Mouse (Mus musculus) spleen, adult 2 months (tissue): Measurements from ENCODE around the gene Arl13a. TPM values are rescaled to one million over a fixed set of nuclear protein-coding genes. Genes with fewer than 3 reads are reported as not detected.

Experiments used
- DNase-seq, 2 experiments: peaks; one replicate each; pipeline versions ENCODE4 v3.0.0 to v3.0.0-alpha.2; 2012 to 2021; ENCODE audit warnings: low spot score in 2 of 2, low read depth in 1 of 2
- H3K27ac ChIP-seq: fragments of 200-500 bp; 2 replicates; pipeline ENCODE4 v1.5.1; 2012; ENCODE audit warnings: low read length, inconsistent platforms; ENCODE audit not compliant: insufficient read depth
- H3K27me3 ChIP-seq: fragments of 200-500 bp; 2 replicates; pipeline ENCODE4 v1.6.1; 2012; ENCODE audit warnings: mild to moderate bottlenecking, moderate library complexity, low read length, inconsistent platforms; ENCODE audit not compliant: control insufficient read depth, insufficient read depth
- H3K36me3 ChIP-seq: fragments of 200-500 bp; 2 replicates; pipeline ENCODE4 v1.6.1; 2012; ENCODE audit warnings: mild to moderate bottlenecking, low read length, inconsistent platforms; ENCODE audit not compliant: control insufficient read depth, insufficient read depth
- H3K4me1 ChIP-seq: fragments of 200-500 bp; 2 replicates; pipeline ENCODE4 v1.6.1; 2011; ENCODE audit warnings: inconsistent platforms; ENCODE audit not compliant: control insufficient read depth, insufficient read depth, insufficient read length
- H3K4me3 ChIP-seq: fragments of 200-500 bp; 2 replicates; pipeline ENCODE4 v1.5.1; 2011; ENCODE audit warnings: mild to moderate bottlenecking, inconsistent platforms; ENCODE audit not compliant: insufficient read depth, insufficient read length; ENCODE audit errors: extremely low read depth
- CTCF ChIP-seq: fragments of 200-500 bp; IDR thresholded peaks from 2 replicates; pipeline ENCODE4 v1.5.1; 2011; ENCODE audit warnings: mild to moderate bottlenecking, inconsistent platforms; ENCODE audit not compliant: insufficient read depth, insufficient read length, insufficient replicate concordance; ENCODE audit errors: extremely low read depth
- POLR2A ChIP-seq: fragments of 200-500 bp; IDR thresholded peaks from 2 replicates; pipeline ENCODE4 v1.6.1; 2011; ENCODE audit warnings: low read depth, low read length, inconsistent platforms
- WGBS: fragments of 180-500 bp; shearing (Covaris S2); methylation state at CpG from one replicate; pipeline ENCODE4 v1.1.7; 2018; 5-methylcytosine and 5-hydroxymethylcytosine counted together
- polyA plus RNA-seq: library from polyadenylated mRNA; depleted of rRNA; stranded (reverse); fragments of >200 nt; gene quantifications from 2 replicates; pipeline ENCODE4 v1.2.3, GENCODE M21; 2012

Gene Arl13a
- polyA plus RNA-seq, 1 experiment, result not detected

GRCm38 (mm10) chrX:134162826-134163225, 24.5 kb upstream of the Arl13a start:
- H3K4me3 ChIP-seq, result peak overlapping the region; percentile 80
- 37% methylated on average over 11 of the region's 11 CpGs for WGBS

GRCm38 (mm10) chrX:134163484-134163883, 23.8 kb upstream of the Arl13a start:
- WGBS, result 23% methylated on average over 4 of the region's 4 CpGs
- H3K4me3 ChIP-seq, result peak overlapping the region; percentile 80

More at GRCm38 (mm10) chrX:134162826-134163225, 24.5 kb upstream of the Arl13a start:
- Histone ChIP-seq H3K36me3 (no peaks in the 10 kb centered on the region), H3K4me1 (peaks cover 2% of the 10 kb centered on the region; the same call in 1 of the 2 replicates), H3K27ac (peak overlapping the region; percentile 92), H3K27me3 (no peaks in the 10 kb centered on the region)
- DNase-seq, result peak in 1 of 2 experiments; percentile 49
- TF ChIP-seq CTCF, result no peak
- 0 out of 2 replicates have a peak, but pooled peaks have one; percentile 18 for TF ChIP-seq POLR2A

GRCm38 (mm10) chrX:134170584-134170983, 16.7 kb upstream of the Arl13a start:
- no peak for DNase-seq
- Histone ChIP-seq H3K27me3 (no peaks in the 10 kb centered on the region), H3K36me3 (no peaks in the 10 kb centered on the region), H3K4me3 (no peak overlapping the region), H3K27ac (no peak overlapping the region), H3K4me1 (peaks cover 5% of the 10 kb centered on the region; the same call in 1 of the 2 replicates)
- WGBS, result 94% methylated on average over 1 of the region's 1 CpGs
- TF ChIP-seq POLR2A (no peak), CTCF (no peak)

More at GRCm38 (mm10) chrX:134163484-134163883, 23.8 kb upstream of the Arl13a start:
- Histone ChIP-seq H3K4me1 (peaks cover under 1% of the 10 kb centered on the region; the same call in 1 of the 2 replicates), H3K27me3 (no peaks in the 10 kb centered on the region), H3K27ac (peak overlapping the region; percentile 92), H3K36me3 (no peaks in the 10 kb centered on the region)
- peak in 1 of 2 experiments; percentile 9 for DNase-seq
- TF ChIP-seq CTCF (no peak), POLR2A (no peak)

- Histone ChIP-seq H3K4me3 (no peak overlapping the region), H3K36me3 (no peaks in the 10 kb centered on the region), H3K27ac (no peak overlapping the region), H3K27me3 (no peaks in the 10 kb centered on the region), H3K4me1 (peaks cover 5% of the 10 kb centered on the region; the same call in 1 of the 2 replicates)
- DNase-seq, result no peak
- 88% methylated on average over 1 of the region's 1 CpGs for WGBS
- TF ChIP-seq CTCF (no peak), POLR2A (no peak)
Observed at GRCm38 (mm10) chrX:134174699-134175098, 12.6 kb upstream of the Arl13a start.

GRCm38 (mm10) chrX:134208491-134208890, 21.2 kb downstream of the Arl13a start:
- Histone ChIP-seq H3K27ac (no peak overlapping the region), H3K27me3 (no peaks in the 10 kb centered on the region), H3K4me3 (no peak overlapping the region), H3K4me1 (no peaks in the 10 kb centered on the region), H3K36me3 (peaks cover 1% of the 10 kb centered on the region; the same call in 1 of the 2 replicates)
- DNase-seq, result no peak
- no peak for TF ChIP-seq POLR2A
- TF ChIP-seq CTCF, result no peak
- WGBS, result 84% methylated on average over 2 of the region's 2 CpGs

- Histone ChIP-seq H3K4me3 (no peak overlapping the region), H3K27ac (no peak overlapping the region), H3K27me3 (no peaks in the 10 kb centered on the region), H3K4me1 (no peaks in the 10 kb centered on the region), H3K36me3 (0 out of 2 replicates have a peak, but pooled peaks cover 1% of the 10 kb centered on the region)
- DNase-seq, result no peak
- no peak for TF ChIP-seq CTCF
- no peak for TF ChIP-seq POLR2A
- 90% methylated on average over 7 of the region's 7 CpGs for WGBS
Observed at GRCm38 (mm10) chrX:134211151-134211642, 23.9 kb downstream of the Arl13a start.

GRCm38 (mm10) chrX:134218161-134218560, 30.9 kb downstream of the Arl13a start:
- H3K4me1 ChIP-seq, result no peaks in the 10 kb centered on the region
- H3K27ac ChIP-seq, result no peak overlapping the region
- peaks cover 2% of the 10 kb centered on the region; the same call in 1 of the 2 replicates for H3K36me3 ChIP-seq
- H3K4me3 ChIP-seq, result no peak overlapping the region
- WGBS, result 85% methylated on average over 4 of the region's 4 CpGs
- DNase-seq, result no peak
- no peaks in the 10 kb centered on the region for H3K27me3 ChIP-seq
- TF ChIP-seq POLR2A, result no peak
- no peak for TF ChIP-seq CTCF
